Mouse (Mus musculus): ENCODE data around the gene Pde8b. TPM values are rescaled to one million over a fixed set of nuclear protein-coding genes. Genes with fewer than 3 reads are reported as not detected.

Pde8b gene
- polyA plus RNA-seq, 1 experiment, result 0.05 TPM

DNA sequence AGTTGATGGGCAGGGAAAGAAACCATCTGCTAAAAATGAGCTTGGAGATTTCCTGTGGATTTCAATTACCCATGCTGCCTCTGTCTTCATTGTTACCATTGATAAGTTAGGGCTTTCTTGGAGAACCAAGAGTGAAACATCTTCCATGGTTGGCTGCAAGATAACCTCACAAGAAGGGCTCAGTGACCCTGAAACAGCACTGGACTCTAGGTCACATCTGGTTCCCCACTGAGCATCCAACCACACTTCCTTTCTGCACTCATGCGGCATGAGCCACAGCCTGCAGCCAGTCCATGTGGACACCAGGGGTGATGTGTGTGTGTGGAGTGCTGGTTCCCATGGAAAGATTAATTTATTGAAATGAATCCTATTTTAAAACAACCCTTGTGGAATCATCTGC lies 119.1 kb downstream of the Pde8b start:
- TF ChIP-seq CEBPB (IDR thresholded peaks at IDR 0.05; ENCODE audit: low read depth) (no peak), CTCF (IDR thresholded peaks at IDR 0.05; ENCODE audit: control insufficient read depth, insufficient read depth, insufficient read length) (no peak)
- Histone ChIP-seq H3K79me3 (ENCODE audit: low read depth) (no peaks in the 10 kb centered on the region), H3K4me3 (ENCODE audit: insufficient read depth, poor library complexity, severe bottlenecking) (no peak overlapping the region), H3K27me3 (ENCODE audit: control insufficient read depth, insufficient read depth, insufficient read length) (peaks cover 4% of the 10 kb centered on the region), H3K79me2 (ENCODE audit: control insufficient read depth, insufficient read depth) (no peaks in the 10 kb centered on the region), H3ac (ENCODE audit: control insufficient read depth, insufficient read length, low read depth) (no peak overlapping the region), H3K36me3 (ENCODE audit: control insufficient read depth, insufficient read depth) (no peaks in the 10 kb centered on the region)

DNA sequence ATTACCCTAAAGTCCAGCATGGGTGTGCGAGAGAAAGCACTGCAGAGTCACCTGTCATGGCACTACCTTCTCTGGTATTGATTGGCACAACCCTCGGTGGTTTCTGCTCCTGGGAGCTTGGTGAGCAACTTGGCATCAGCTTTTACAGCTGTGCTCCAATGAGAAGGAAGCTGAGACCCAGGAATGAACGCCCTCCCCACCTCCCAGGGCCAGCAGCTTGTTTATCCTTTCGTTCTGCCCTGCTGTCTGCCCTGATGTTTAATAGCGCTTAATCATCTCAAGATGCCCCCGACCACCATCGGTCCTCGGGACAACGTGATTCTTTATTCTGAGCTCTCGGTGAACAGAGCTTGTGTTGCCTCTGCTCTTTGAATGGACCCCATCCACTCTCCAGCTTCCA lies 122.8 kb downstream of the Pde8b start:
- Histone ChIP-seq H3K36me3 (ENCODE audit: control insufficient read depth, insufficient read depth) (no peaks in the 10 kb centered on the region), H3ac (ENCODE audit: control insufficient read depth, insufficient read length, low read depth) (no peak overlapping the region), H3K79me3 (ENCODE audit: low read depth) (no peaks in the 10 kb centered on the region), H3K4me3 (ENCODE audit: insufficient read depth, poor library complexity, severe bottlenecking) (no peak overlapping the region), H3K79me2 (ENCODE audit: control insufficient read depth, insufficient read depth) (no peaks in the 10 kb centered on the region), H3K27me3 (ENCODE audit: control insufficient read depth, insufficient read depth, insufficient read length) (no peaks in the 10 kb centered on the region)
- TF ChIP-seq MYOG (IDR thresholded peaks at IDR 0.05; ENCODE audit: control insufficient read depth, extremely low read depth, insufficient read length), result no peak
- TF ChIP-seq CTCF (IDR thresholded peaks at IDR 0.05; ENCODE audit: control insufficient read depth, insufficient read depth, insufficient read length), result no peak
- no peak for TF ChIP-seq USF1 (IDR thresholded peaks at IDR 0.05; ENCODE audit: low read depth)
- no peak for TF ChIP-seq CEBPB (IDR thresholded peaks at IDR 0.05; ENCODE audit: low read depth)
- no peak for TF ChIP-seq MYOD1 (IDR thresholded peaks at IDR 0.05; ENCODE audit: control insufficient read depth, insufficient read length, low read depth)
- TF ChIP-seq FOSL1 (IDR thresholded peaks at IDR 0.05; ENCODE audit: insufficient read depth, low read length, poor library complexity, severe bottlenecking), result no peak
- no peak for TF ChIP-seq MAX (IDR thresholded peaks at IDR 0.05)

- no peaks in the 10 kb centered on the region for H3K79me3 ChIP-seq (ENCODE audit: low read depth)
- no peak for TF ChIP-seq MYOD1 (IDR thresholded peaks at IDR 0.05; ENCODE audit: control insufficient read depth, insufficient read length, low read depth)
- no peak for TF ChIP-seq USF1 (IDR thresholded peaks at IDR 0.05; ENCODE audit: low read depth)
- TF ChIP-seq CEBPB (IDR thresholded peaks at IDR 0.05; ENCODE audit: low read depth), result no peak
- TF ChIP-seq MAX (IDR thresholded peaks at IDR 0.05), result no peak
- no peak for TF ChIP-seq FOSL1 (IDR thresholded peaks at IDR 0.05; ENCODE audit: insufficient read depth, low read length, poor library complexity, severe bottlenecking)
- TF ChIP-seq CTCF (IDR thresholded peaks at IDR 0.05; ENCODE audit: control insufficient read depth, insufficient read depth, insufficient read length), result no peak
- no peak for TF ChIP-seq MYOG (IDR thresholded peaks at IDR 0.05; ENCODE audit: control insufficient read depth, extremely low read depth, insufficient read length)
- no peaks in the 10 kb centered on the region for H3K79me2 ChIP-seq (ENCODE audit: control insufficient read depth, insufficient read depth)
- H3K27me3 ChIP-seq (ENCODE audit: control insufficient read depth, insufficient read depth, insufficient read length), result no peaks in the 10 kb centered on the region
- H3ac ChIP-seq (ENCODE audit: control insufficient read depth, insufficient read length, low read depth), result no peak overlapping the region
- no peak overlapping the region for H3K4me3 ChIP-seq (ENCODE audit: insufficient read depth, poor library complexity, severe bottlenecking)
- H3K36me3 ChIP-seq (ENCODE audit: control insufficient read depth, insufficient read depth), result no peaks in the 10 kb centered on the region
Observed at GRCm38 (mm10) chr13:95126801-95127200, 123.3 kb downstream of the Pde8b start.

DNA sequence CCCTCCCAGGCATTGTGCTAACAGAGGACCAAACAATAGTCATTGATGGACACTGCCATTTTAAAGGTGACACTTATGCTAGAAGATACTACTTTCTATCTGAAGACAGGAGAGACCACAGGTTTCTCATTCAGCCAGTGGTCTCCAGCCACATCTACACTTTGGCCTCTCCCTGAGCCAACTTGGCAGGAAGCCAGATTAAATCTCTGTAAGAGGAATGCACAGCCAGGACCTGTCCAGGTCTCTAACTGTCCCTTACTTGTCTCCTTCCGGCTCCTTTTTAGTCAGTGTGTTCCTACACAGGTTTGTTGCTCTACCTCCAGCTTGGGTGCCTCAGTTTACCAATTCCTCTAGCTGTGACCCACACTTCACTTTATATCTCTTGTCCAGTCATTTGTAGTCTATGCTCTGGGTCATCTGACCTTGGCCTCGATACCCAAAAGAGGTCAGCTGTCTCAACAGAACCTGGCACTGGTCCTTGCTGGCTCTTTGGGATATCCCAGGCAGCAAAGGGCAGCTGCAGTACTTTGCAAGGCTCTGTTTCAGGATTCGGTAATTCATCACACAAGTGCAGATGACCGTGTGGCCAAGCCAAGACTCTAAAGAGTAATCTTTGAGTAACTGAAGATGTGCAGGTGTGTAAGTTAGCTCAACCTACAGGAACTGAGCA lies 124.5 kb downstream of the Pde8b start:
- Histone ChIP-seq H3K27me3 (ENCODE audit: control insufficient read depth, insufficient read depth, insufficient read length) (peaks cover 3% of the 10 kb centered on the region), H3K36me3 (ENCODE audit: control insufficient read depth, insufficient read depth) (no peaks in the 10 kb centered on the region), H3K79me2 (ENCODE audit: control insufficient read depth, insufficient read depth) (no peaks in the 10 kb centered on the region), H3ac (ENCODE audit: control insufficient read depth, insufficient read length, low read depth) (no peak overlapping the region), H3K79me3 (ENCODE audit: low read depth) (no peaks in the 10 kb centered on the region), H3K4me3 (ENCODE audit: insufficient read depth, poor library complexity, severe bottlenecking) (no peak overlapping the region)
- TF ChIP-seq CTCF (IDR thresholded peaks at IDR 0.05; ENCODE audit: control insufficient read depth, insufficient read depth, insufficient read length) (no peak), MYOD1 (IDR thresholded peaks at IDR 0.05; ENCODE audit: control insufficient read depth, insufficient read length, low read depth) (no peak), MAX (IDR thresholded peaks at IDR 0.05) (no peak), FOSL1 (IDR thresholded peaks at IDR 0.05; ENCODE audit: insufficient read depth, low read length, poor library complexity, severe bottlenecking) (no peak), USF1 (IDR thresholded peaks at IDR 0.05; ENCODE audit: low read depth) (no peak), MYOG (IDR thresholded peaks at IDR 0.05; ENCODE audit: control insufficient read depth, extremely low read depth, insufficient read length) (no peak), CEBPB (IDR thresholded peaks at IDR 0.05; ENCODE audit: low read depth) (no peak)

DNA sequence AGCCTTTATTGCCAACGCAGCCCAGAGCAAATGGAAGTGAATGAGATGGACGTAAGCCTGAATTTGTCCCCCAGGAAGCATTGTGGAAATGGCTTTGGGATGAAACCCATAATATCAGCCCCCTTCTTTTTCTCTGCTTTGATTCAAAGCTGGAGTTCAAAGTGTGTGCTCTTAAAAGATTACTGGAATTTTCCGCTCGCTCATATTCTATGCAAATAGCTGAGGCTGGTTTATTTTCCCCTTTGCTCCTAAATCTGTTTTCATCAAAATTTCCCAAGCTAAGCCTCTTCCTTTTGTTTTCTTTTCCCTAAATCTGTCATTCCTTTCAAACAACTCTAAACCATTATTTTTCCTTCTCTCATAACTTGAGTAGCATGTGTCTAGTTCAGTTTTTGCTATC lies 129.6 kb downstream of the Pde8b start:
- H3ac ChIP-seq (ENCODE audit: control insufficient read depth, insufficient read length, low read depth), result no peak overlapping the region
- TF ChIP-seq FOSL1 (IDR thresholded peaks at IDR 0.05; ENCODE audit: insufficient read depth, low read length, poor library complexity, severe bottlenecking) (no peak), MYOG (IDR thresholded peaks at IDR 0.05; ENCODE audit: control insufficient read depth, extremely low read depth, insufficient read length) (no peak)
- H3K79me3 ChIP-seq (ENCODE audit: low read depth), result no peaks in the 10 kb centered on the region
- H3K4me3 ChIP-seq (ENCODE audit: insufficient read depth, poor library complexity, severe bottlenecking), result no peak overlapping the region
- no peaks in the 10 kb centered on the region for H3K79me2 ChIP-seq (ENCODE audit: control insufficient read depth, insufficient read depth)
- H3K27me3 ChIP-seq (ENCODE audit: control insufficient read depth, insufficient read depth, insufficient read length), result peaks cover 7% of the 10 kb centered on the region
- H3K36me3 ChIP-seq (ENCODE audit: control insufficient read depth, insufficient read depth), result no peaks in the 10 kb centered on the region

DNA sequence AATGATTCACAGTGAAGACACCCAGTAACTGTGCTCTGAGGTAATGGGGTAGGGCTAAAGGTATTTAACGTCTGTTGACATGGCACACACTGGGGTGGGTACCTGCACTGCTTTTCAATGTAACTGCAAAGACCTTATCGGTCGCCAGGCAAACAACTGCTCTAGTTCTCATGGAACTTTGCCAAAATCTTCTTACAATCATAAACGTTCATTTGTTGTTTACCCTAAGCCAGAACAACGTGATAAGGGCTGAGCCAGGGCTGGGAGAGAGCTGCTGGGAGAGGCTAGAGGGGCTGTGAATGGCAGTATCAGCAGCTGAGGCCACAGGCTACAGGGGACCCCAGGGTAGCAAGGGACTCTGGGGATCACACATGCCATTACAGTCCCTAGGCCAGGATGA lies 136.4 kb downstream of the Pde8b start:
- TF ChIP-seq MAX (IDR thresholded peaks at IDR 0.05), result no peak
- TF ChIP-seq FOSL1 (IDR thresholded peaks at IDR 0.05; ENCODE audit: insufficient read depth, low read length, poor library complexity, severe bottlenecking), result no peak
- no peak for TF ChIP-seq USF1 (IDR thresholded peaks at IDR 0.05; ENCODE audit: low read depth)
- no peak for TF ChIP-seq CEBPB (IDR thresholded peaks at IDR 0.05; ENCODE audit: low read depth)
- TF ChIP-seq MYOD1 (IDR thresholded peaks at IDR 0.05; ENCODE audit: control insufficient read depth, insufficient read length, low read depth), result no peak
- TF ChIP-seq MYOG (IDR thresholded peaks at IDR 0.05; ENCODE audit: control insufficient read depth, extremely low read depth, insufficient read length), result no peak
- TF ChIP-seq CTCF (IDR thresholded peaks at IDR 0.05; ENCODE audit: control insufficient read depth, insufficient read depth, insufficient read length), result no peak
- Histone ChIP-seq H3K79me2 (ENCODE audit: control insufficient read depth, insufficient read depth) (no peaks in the 10 kb centered on the region), H3ac (ENCODE audit: control insufficient read depth, insufficient read length, low read depth) (no peak overlapping the region), H3K4me3 (ENCODE audit: insufficient read depth, poor library complexity, severe bottlenecking) (no peak overlapping the region), H3K79me3 (ENCODE audit: low read depth) (no peaks in the 10 kb centered on the region), H3K27me3 (ENCODE audit: control insufficient read depth, insufficient read depth, insufficient read length) (peaks cover 4% of the 10 kb centered on the region), H3K36me3 (ENCODE audit: control insufficient read depth, insufficient read depth) (no peaks in the 10 kb centered on the region)

Data from C2C12 (cell line).